Mouse (Mus musculus): ENCODE measurements at regions not wholly inside any gene's neighbourhood (a gene's known extent, or its start where the extent isn't known, plus 50 kb on each side); places are given as distances from the start of the nearest gene placed in this dataset.
A peak's percentile ranks its signal among the peaks of the same experiment; 100 is the strongest.
"Not testable (repeated sequence)": the region's sequence is repeated elsewhere in the genome, so short reads cannot be mapped to it uniquely, and the experiment has no call there.

GRCm38 (mm10) chr2:63706643-63707042, 391.2 kb downstream of the Fign start:
- DNase-seq = no peak

GRCm38 (mm10) chr2:63706183-63706582, 391.7 kb downstream of the Fign start:
- no peak for DNase-seq

- peak; percentile 25 for DNase-seq
These were observed 395.3 kb downstream of the Fign start for GRCm38 (mm10) chr2:63702333-63703096.

- peak; percentile 3 for DNase-seq
These were observed 396.0 kb downstream of the Fign start for GRCm38 (mm10) chr2:63701861-63702260.

- DNase-seq = no peak
These were observed 397.6 kb downstream of the Fign start for GRCm38 (mm10) chr2:63700255-63700654.

- DNase-seq = no peak
These were observed 428.1 kb downstream of the Fign start for GRCm38 (mm10) chr2:63669700-63670099.

GRCm38 (mm10) chr2:63668784-63669183, 429.1 kb downstream of the Fign start:
- DNase-seq = no peak

GRCm38 (mm10) chr2:63659947-63660346, 437.9 kb downstream of the Fign start:
- DNase-seq = not testable (repeated sequence)

Measured in right cerebral cortex, postnatal 25 days (tissue).